8 mouse cellular contexts compared by ENCODE assay signal in the genomic region with DNA sequence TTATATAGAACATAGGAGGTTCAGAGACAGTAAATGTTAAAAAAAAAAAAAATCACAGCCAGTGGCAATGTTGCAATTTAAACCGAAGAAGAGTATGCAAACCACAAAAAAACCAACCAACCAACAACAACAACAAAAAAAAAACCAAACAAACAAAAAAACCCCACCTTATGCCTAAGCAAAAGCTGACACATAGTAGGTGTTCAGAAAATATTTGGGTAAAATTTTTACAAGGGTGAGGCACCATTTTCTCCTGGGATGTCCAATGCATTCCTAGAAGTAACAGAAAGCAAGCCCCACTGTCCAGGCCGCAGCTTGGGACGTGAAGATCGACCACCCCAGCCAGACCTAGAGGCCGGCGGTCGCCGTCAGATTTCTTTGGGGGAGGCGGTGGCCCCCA. TPM values are rescaled to one million over a fixed set of nuclear protein-coding genes. Genes with fewer than 3 reads are reported as not detected.
DNase-seq lines count a peak whose midpoint lies in the region; ATAC-seq and TF ChIP-seq lines count a peak whose summit lies in the region.

A gene (plus strand): TSS at position 147 of the 400 bp plus-strand sequence.

- intact Hi-C loops in heart, postnatal 36 days (cut with DNase I) = loop anchor here (2.0 to 5.0 kb wide), 3 partner anchors 40 to 170 kb away; a partner anchor contains a TSS

- H3K27me3 ChIP-seq in heart, embryonic 15.5 days = no peaks in the 10 kb centered on the region
- no peaks in the 10 kb centered on the region for H3K27me3 ChIP-seq in G1E (ENCODE audit: insufficient read depth, low read length)
- H3K27me3 ChIP-seq in forebrain, embryonic 16.5 days (replicated peaks; ENCODE audit: control insufficient read depth, insufficient read depth, low read length) = no peaks in the 10 kb centered on the region
- no peaks in the 10 kb centered on the region for H3K27me3 ChIP-seq in limb, embryonic 10.5 days (ENCODE audit: low read depth, poor library complexity, severe bottlenecking)
- no peaks in the 10 kb centered on the region for H3K27me3 ChIP-seq in stomach, embryonic 14.5 days (ENCODE audit: control insufficient read depth, insufficient read depth, low read length)

- TF ChIP-seq CTCF in G1E (IDR thresholded peaks at IDR 0.05; ENCODE audit: low read depth, low read length) = no peak

- no peak for DNase-seq in heart, postnatal 36 days
- no peak for DNase-seq in G1E (ENCODE audit: low spot score)
- no peak for DNase-seq in limb, embryonic 10.5 days (ENCODE audit: low spot score)
- DNase-seq in embryo, embryonic 10.5 days (ENCODE audit: low spot score) = no peak

- H3K9ac ChIP-seq in heart, embryonic 15.5 days = peak within 1 kb of the TSS; percentile 94
- peak within 1 kb of the TSS; percentile 99 for H3K9ac ChIP-seq in forebrain, embryonic 16.5 days (replicated peaks; ENCODE audit: low read depth, low read length)
- H3K9ac ChIP-seq in stomach, embryonic 14.5 days (replicated peaks; ENCODE audit: low read depth, low read length) = peak within 1 kb of the TSS; percentile 77

- peak within 1 kb of the TSS; percentile 97 for H3K4me3 ChIP-seq in heart, embryonic 15.5 days
- peak within 1 kb of the TSS; percentile 86 for H3K4me3 ChIP-seq in G1E (ENCODE audit: low read depth, low read length)
- peak within 1 kb of the TSS; percentile 96 for H3K4me3 ChIP-seq in forebrain, embryonic 16.5 days (replicated peaks; ENCODE audit: low read length)
- H3K4me3 ChIP-seq in limb, embryonic 10.5 days = peak within 1 kb of the TSS; percentile 95
- peak within 1 kb of the TSS; percentile 81 for H3K4me3 ChIP-seq in stomach, embryonic 14.5 days (ENCODE audit: low read depth, low read length)

- peaks cover 16% of the 10 kb centered on the region for H3K4me1 ChIP-seq in heart, embryonic 15.5 days (replicated peaks)
- peaks cover 23% of the 10 kb centered on the region for H3K4me1 ChIP-seq in G1E (ENCODE audit: insufficient read depth, low read depth, low read length)
- peaks cover 19% of the 10 kb centered on the region for H3K4me1 ChIP-seq in forebrain, embryonic 16.5 days (replicated peaks; ENCODE audit: control insufficient read depth, insufficient read depth, low read length)
- H3K4me1 ChIP-seq in limb, embryonic 10.5 days = peaks cover 14% of the 10 kb centered on the region
- peaks cover 14% of the 10 kb centered on the region for H3K4me1 ChIP-seq in stomach, embryonic 14.5 days (ENCODE audit: control insufficient read depth, insufficient read depth, low read length)

- peaks cover 19% of the 10 kb centered on the region for H3K36me3 ChIP-seq in heart, embryonic 15.5 days
- peaks cover 29% of the 10 kb centered on the region for H3K36me3 ChIP-seq in G1E (replicated peaks)
- peaks cover 16% of the 10 kb centered on the region for H3K36me3 ChIP-seq in forebrain, embryonic 16.5 days (ENCODE audit: control insufficient read depth, insufficient read depth)
- H3K36me3 ChIP-seq in limb, embryonic 10.5 days = peaks cover 26% of the 10 kb centered on the region
- peaks cover 18% of the 10 kb centered on the region for H3K36me3 ChIP-seq in stomach, embryonic 14.5 days (ENCODE audit: control insufficient read depth, insufficient read depth, low read length)

- no peak for ATAC-seq in heart, embryonic 15.5 days (replicated peaks; ENCODE audit: insufficient number of reproducible peaks, insufficient read depth, low FRiP score, low read depth)
- ATAC-seq in G1E (ENCODE audit: extremely low read depth, insufficient number of reproducible peaks, low FRiP score, poor library complexity, severe bottlenecking) = no peak
- ATAC-seq in forebrain, embryonic 16.5 days = no peak
- no peak for ATAC-seq in stomach, embryonic 14.5 days (ENCODE audit: insufficient number of reproducible peaks, insufficient read depth, low FRiP score, low read depth)
- no peak for ATAC-seq in megakaryocyte-erythroid progenitor cell, adult 5-6 weeks (replicated peaks; ENCODE audit: low FRiP score, low TSS enrichment, poor library complexity, severe bottlenecking)

- 6% methylated on average over 9 of the region's 9 CpGs for WGBS in heart, embryonic 15.5 days
- WGBS in forebrain, embryonic 16.5 days = 6% methylated on average over 9 of the region's 9 CpGs
- whole genome bisulfite sequencing in limb, embryonic 10.5 days = 8% methylated on average over 9 of the region's 9 CpGs
- WGBS in stomach, embryonic 14.5 days = 7% methylated on average over 9 of the region's 9 CpGs

- no peaks in the 10 kb centered on the region for H3K9me3 ChIP-seq in heart, embryonic 15.5 days (replicated peaks)
- no peaks in the 10 kb centered on the region for H3K9me3 ChIP-seq in G1E (replicated peaks)
- no peaks in the 10 kb centered on the region for H3K9me3 ChIP-seq in forebrain, embryonic 16.5 days (ENCODE audit: control insufficient read depth, low read length)
- no peaks in the 10 kb centered on the region for H3K9me3 ChIP-seq in limb, embryonic 10.5 days (replicated peaks)
- H3K9me3 ChIP-seq in stomach, embryonic 14.5 days (ENCODE audit: control insufficient read depth, low read depth, low read length) = no peaks in the 10 kb centered on the region

- H3K4me2 ChIP-seq in heart, embryonic 15.5 days = peak within 1 kb of the TSS; percentile 86
- H3K4me2 ChIP-seq in forebrain, embryonic 16.5 days (ENCODE audit: low read length) = peak within 1 kb of the TSS; percentile 73
- peak within 1 kb of the TSS; percentile 86 for H3K4me2 ChIP-seq in stomach, embryonic 14.5 days (replicated peaks; ENCODE audit: low read depth, low read length)

- H3K27ac ChIP-seq in heart, embryonic 15.5 days = peak within 1 kb of the TSS; percentile 99
- peak within 1 kb of the TSS; percentile 98 for H3K27ac ChIP-seq in forebrain, embryonic 16.5 days (ENCODE audit: low read length)
- H3K27ac ChIP-seq in limb, embryonic 10.5 days = peak within 1 kb of the TSS; percentile 97
- H3K27ac ChIP-seq in stomach, embryonic 14.5 days (ENCODE audit: low read length) = peak within 1 kb of the TSS; percentile 98

RNA-seq across cellular contexts. Expression of the gene that starts here (rescaled TPM):
- 7.6 and 10.8 TPM in 2 replicates for polyA plus RNA-seq in heart, embryonic 15.5 days (2015; fragmentation: Nextera tagmentation; extraction: Ambion mirVana)
- 1 to 10 TPM; 6.0 to 6.1 TPM for total RNA-seq in heart, postnatal 36 days (2021)
- total RNA-seq in G1E (2014; fragmentation: Nextera tagmentation) = 11.1 and 14.3 TPM in 2 replicates
- total RNA-seq in G1E (2017) = 13.3 and 13.6 TPM in 2 replicates
- polyA plus RNA-seq in G1E (2012) = 24.6 and 24.9 TPM in 2 replicates
- 25.6 and 26.3 TPM in 2 replicates for polyA plus RNA-seq in forebrain, embryonic 16.5 days (2015; fragmentation: Nextera tagmentation; extraction: Ambion mirVana)
- polyA plus RNA-seq in limb, embryonic 10.5 days (2016; fragmentation: Nextera tagmentation; extraction: Ambion mirVana) = 16.8 and 20.9 TPM in 2 replicates
- polyA plus RNA-seq in stomach, embryonic 14.5 days (2014; fragmentation: Nextera tagmentation; extraction: Ambion mirVana) = 13.4 and 13.8 TPM in 2 replicates
- 10.0 and 12.6 TPM in 2 replicates for total RNA-seq in megakaryocyte-erythroid progenitor cell, adult 5-6 weeks (2014; fragmentation: Nextera tagmentation)
- 10.7 TPM in 2 replicates for total RNA-seq in megakaryocyte-erythroid progenitor cell, adult 5-6 weeks (2017)
